ENCODE assay signal across 8 mouse cellular contexts in genomic region chr9:109832391-109833087, GRCm38 (mm10). TPM values are rescaled to one million over a fixed set of nuclear protein-coding genes. Genes with fewer than 3 reads are reported as not detected.
A peak's percentile ranks its signal among the peaks of the same experiment; 100 is the strongest.
DNase-seq lines count a peak whose midpoint lies in the region; ATAC-seq lines count a peak whose summit lies in the region.

TSS of gene Nme6 (plus strand) at chr9:109832749.

- ATAC-seq in common myeloid progenitor, adult 5-6 weeks (replicated peaks; ENCODE audit: low read depth, poor library complexity, severe bottlenecking), result peak; percentile 99

- H3K4me3 ChIP-seq in megakaryocyte, embryonic 14.5 days (replicated peaks), result peak within 1 kb of the TSS; percentile 95

- peaks cover 8% of the 10 kb centered on the region for H3K36me3 ChIP-seq in megakaryocyte, embryonic 14.5 days (replicated peaks; ENCODE audit: low read length)

- DNase-seq in ZHBTc4 (ENCODE audit: low read depth, low spot score), result peak; percentile 93
- peak; percentile 71 to 76 for DNase-seq in gastrocnemius, adult 8-10 months (ENCODE audit: low spot score in 2 of 2)
- peak; percentile 73 for DNase-seq in hindlimb bud, embryonic 11.5 days (ENCODE audit: extremely low spot score, low read depth, low spot score)
- peak; percentile 74 to 86 for DNase-seq in left cerebral cortex, adult 8-10 months (ENCODE audit: low spot score in 2 of 2)
- peak; percentile 87 to 88 for DNase-seq in right cerebral cortex, postnatal 10 days (ENCODE audit: low spot score in 2 of 2)
- DNase-seq in urinary bladder, postnatal 25 days (ENCODE audit: low spot score), result peak; percentile 85

- H3K9me3 ChIP-seq in megakaryocyte, embryonic 14.5 days, result no peaks in the 10 kb centered on the region

- peaks cover 13% of the 10 kb centered on the region for H3K4me1 ChIP-seq in megakaryocyte, embryonic 14.5 days

- H3K27me3 ChIP-seq in megakaryocyte, embryonic 14.5 days (replicated peaks), result no peaks in the 10 kb centered on the region

RNA-seq across cellular contexts. Expression of gene Nme6, which starts in this region (rescaled TPM):
- 21.8 and 23.6 TPM in 2 replicates for total RNA-seq in common myeloid progenitor, adult 5-6 weeks (2017)
- 10 to 100 TPM; 29.2 to 35.4 (median 33.5) TPM for total RNA-seq in gastrocnemius, adult 8-10 months (2022)
- 10 to 100 TPM in 3 of 4 experiments, 1 to 10 TPM in 1; 9.2 to 13.7 (median 11.5) TPM for total RNA-seq in left cerebral cortex, adult 8-10 months (2022)
- 6.4 and 9.2 TPM in 2 replicates for polyA plus RNA-seq in megakaryocyte, embryonic 14.5 days (2012; ENCODE audit: insufficient read depth, low replicate concordance)

Comparison
In these comparisons a context has a peak if more than half of its experiments do, and no peak if none do; other contexts are left out.
1. Peak in every context shown above with its lines: DNase-seq, ATAC-seq and H3K4me3 ChIP-seq.